Mouse (Mus musculus): ENCODE results near the gene Serpina9. TPM values are rescaled to one million over a fixed set of nuclear protein-coding genes. Genes with fewer than 3 reads are reported as not detected.

Serpina9 gene
- total RNA-seq (2014; rRNA removed) (0.38 TPM in 1 of 2 replicates, not detected in the other), polyA plus RNA-seq (2015; fragmentation: Nextera tagmentation; extraction: Ambion mirVana) (0.15 and 0.23 TPM in 2 replicates)

DNA sequence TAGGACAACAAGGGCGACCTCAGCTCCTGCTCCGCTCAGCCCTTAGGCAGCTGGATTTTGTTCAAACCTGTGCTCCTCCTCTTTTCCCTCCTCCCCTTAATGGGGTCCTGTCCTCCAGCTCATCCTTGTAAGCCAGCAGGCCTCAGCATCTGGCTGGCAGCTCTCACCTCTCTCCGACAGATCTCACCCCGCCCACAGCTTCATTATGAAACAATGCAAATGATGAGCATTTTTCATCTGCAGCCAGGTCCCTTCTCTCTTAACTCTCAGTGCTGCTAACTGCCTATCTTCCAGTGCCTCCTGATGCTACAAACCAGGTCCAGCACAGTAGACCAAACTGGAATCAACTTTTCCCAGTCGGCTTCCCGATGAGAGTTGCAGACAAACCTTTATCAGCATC, at the start of gene Serpina9:
TSS of gene Serpina9 (minus strand) at position 136 of the 400 bp plus-strand sequence.
- ATAC-seq: no peak
- Histone ChIP-seq H3K4me3 (ENCODE audit: low read depth, low read length) (no peak within 1 kb of the TSS), H3K36me3 (ENCODE audit: insufficient read depth) (no peaks in the 10 kb centered on the region), H3K27ac (ENCODE audit: low read depth, low read length) (no peak within 1 kb of the TSS), H3K4me1 (ENCODE audit: insufficient read depth) (no peaks in the 10 kb centered on the region), H3K4me2 (ENCODE audit: low read depth) (no peak within 1 kb of the TSS), H3K9ac (no peak within 1 kb of the TSS), H3K9me3 (ENCODE audit: low read length) (no peaks in the 10 kb centered on the region), H3K27me3 (ENCODE audit: insufficient read depth, low read length) (no peaks in the 10 kb centered on the region)
- whole genome bisulfite sequencing: 87% methylated on average over 6 of the region's 6 CpGs
- DNase-seq: no peak
- TF ChIP-seq CTCF (IDR thresholded peaks at IDR 0.05; ENCODE audit: low read depth): no peak

DNA sequence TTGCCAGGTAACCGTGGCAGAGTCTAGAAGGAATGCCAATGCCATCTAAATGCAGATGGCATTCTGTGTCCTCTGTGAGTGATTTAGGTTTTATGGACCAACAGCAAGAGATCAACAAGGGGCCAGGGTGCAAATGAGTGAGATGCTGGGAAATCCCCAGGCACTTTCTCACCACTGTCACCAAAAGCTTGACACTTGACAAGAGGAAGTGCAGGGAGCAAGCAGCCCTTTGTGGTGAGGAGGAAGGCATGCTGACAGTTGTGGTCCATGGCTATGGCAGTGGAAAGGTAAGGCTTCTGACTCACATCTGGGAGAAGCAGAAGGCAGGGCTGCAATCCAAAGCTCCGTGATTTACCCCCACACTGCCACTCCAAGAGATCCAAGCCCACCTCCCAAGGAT, 48.3 kb upstream of the Serpina9 start:
- DNase-seq (no peak), ATAC-seq (no peak)
- Histone ChIP-seq H3K27ac (ENCODE audit: low read depth, low read length) (no peak overlapping the region), H3K9ac (no peak overlapping the region), H3K36me3 (ENCODE audit: insufficient read depth) (no peaks in the 10 kb centered on the region), H3K4me2 (ENCODE audit: low read depth) (no peak overlapping the region), H3K4me1 (ENCODE audit: insufficient read depth) (no peaks in the 10 kb centered on the region; the same call in 1 of the 2 replicates), H3K9me3 (ENCODE audit: low read length) (no peaks in the 10 kb centered on the region), H3K27me3 (ENCODE audit: insufficient read depth, low read length) (no peaks in the 10 kb centered on the region), H3K4me3 (ENCODE audit: low read depth, low read length) (no peak overlapping the region)
- TF ChIP-seq CTCF (IDR thresholded peaks at IDR 0.05; ENCODE audit: low read depth): no peak
- WGBS: 55% methylated on average over 2 of the region's 2 CpGs

DNA sequence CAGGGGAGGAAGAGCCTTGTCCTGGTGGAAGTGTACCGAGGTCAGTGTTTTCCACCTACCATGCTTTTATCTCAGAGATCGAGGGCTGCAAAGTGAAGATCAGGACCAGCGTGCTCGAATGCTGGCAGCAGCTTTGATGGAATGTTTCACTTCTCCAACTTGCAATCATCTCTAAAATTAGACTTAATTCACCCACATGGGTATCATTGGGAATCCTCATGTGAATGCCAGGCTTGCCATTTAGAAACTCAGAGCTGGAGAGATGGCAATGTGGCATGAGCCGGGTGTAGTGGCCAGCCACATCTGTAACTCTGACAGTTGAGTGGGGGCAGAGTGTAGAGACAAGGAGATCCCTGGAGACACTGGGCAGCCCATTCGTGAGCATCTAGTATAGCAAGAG, 46.6 kb upstream of the Serpina9 start:
- Histone ChIP-seq H3K4me2 (ENCODE audit: low read depth) (no peak overlapping the region), H3K27ac (ENCODE audit: low read depth, low read length) (no peak overlapping the region), H3K36me3 (ENCODE audit: insufficient read depth) (no peaks in the 10 kb centered on the region), H3K9me3 (ENCODE audit: low read length) (no peaks in the 10 kb centered on the region), H3K4me1 (ENCODE audit: insufficient read depth) (no peaks in the 10 kb centered on the region; the same call in 1 of the 2 replicates), H3K27me3 (ENCODE audit: insufficient read depth, low read length) (no peaks in the 10 kb centered on the region), H3K4me3 (ENCODE audit: low read depth, low read length) (no peak overlapping the region), H3K9ac (no peak overlapping the region)
- no peak for TF ChIP-seq CTCF (IDR thresholded peaks at IDR 0.05; ENCODE audit: low read depth)
- WGBS: 68% methylated on average over 6 of the region's 6 CpGs
- no peak for ATAC-seq
- DNase-seq: no peak

DNA sequence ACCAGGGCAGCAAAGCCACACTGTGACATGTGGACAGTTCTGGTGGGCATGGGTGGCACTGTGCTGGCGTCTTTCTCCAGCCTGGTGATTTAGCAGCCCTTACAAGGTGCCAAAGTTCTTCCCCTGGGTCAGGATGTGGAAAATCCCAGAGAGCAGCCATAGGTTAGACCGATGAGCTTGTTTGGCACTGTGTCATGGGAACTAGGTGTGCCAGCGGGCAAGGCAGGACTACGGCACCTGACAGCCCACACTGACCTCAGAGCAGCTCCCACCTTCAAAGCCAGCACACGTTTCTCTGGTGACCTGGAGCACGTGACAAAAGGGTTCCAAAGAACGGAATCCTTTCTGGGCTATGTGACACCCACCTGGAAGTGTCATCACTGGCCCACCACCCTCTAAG, 44.0 kb upstream of the Serpina9 start:
- Histone ChIP-seq H3K9ac (no peak overlapping the region), H3K36me3 (ENCODE audit: insufficient read depth) (no peaks in the 10 kb centered on the region), H3K4me3 (ENCODE audit: low read depth, low read length) (no peak overlapping the region), H3K4me1 (ENCODE audit: insufficient read depth) (no peaks in the 10 kb centered on the region; the same call in 1 of the 2 replicates), H3K27me3 (ENCODE audit: insufficient read depth, low read length) (no peaks in the 10 kb centered on the region), H3K27ac (ENCODE audit: low read depth, low read length) (no peak overlapping the region), H3K4me2 (ENCODE audit: low read depth) (no peak overlapping the region), H3K9me3 (ENCODE audit: low read length) (no peaks in the 10 kb centered on the region)
- TF ChIP-seq CTCF (IDR thresholded peaks at IDR 0.05; ENCODE audit: low read depth): no peak
- ATAC-seq: no peak
- 80% methylated on average over 7 of the region's 7 CpGs for WGBS
- DNase-seq: no peak

GRCm38 (mm10) chr12:104057050-104057449, 43.5 kb upstream of the Serpina9 start:
- Histone ChIP-seq H3K4me1 (ENCODE audit: insufficient read depth) (no peaks in the 10 kb centered on the region; the same call in 1 of the 2 replicates), H3K9ac (no peak overlapping the region), H3K4me2 (ENCODE audit: low read depth) (no peak overlapping the region), H3K9me3 (ENCODE audit: low read length) (no peaks in the 10 kb centered on the region), H3K27ac (ENCODE audit: low read depth, low read length) (no peak overlapping the region), H3K36me3 (ENCODE audit: insufficient read depth) (no peaks in the 10 kb centered on the region), H3K4me3 (ENCODE audit: low read depth, low read length) (no peak overlapping the region), H3K27me3 (ENCODE audit: insufficient read depth, low read length) (no peaks in the 10 kb centered on the region)
- WGBS: 33% methylated on average over 4 of the region's 4 CpGs
- DNase-seq (peak; percentile 35), ATAC-seq (peak; percentile 74)
- TF ChIP-seq CTCF (IDR thresholded peaks at IDR 0.05; ENCODE audit: low read depth): no peak

GRCm38 (mm10) chr12:104055755-104056154, 42.2 kb upstream of the Serpina9 start:
- DNase-seq: no peak
- 82% methylated on average over 8 of the region's 8 CpGs for WGBS
- Histone ChIP-seq H3K4me2 (ENCODE audit: low read depth) (no peak overlapping the region), H3K27me3 (ENCODE audit: insufficient read depth, low read length) (no peaks in the 10 kb centered on the region), H3K27ac (ENCODE audit: low read depth, low read length) (no peak overlapping the region), H3K4me1 (ENCODE audit: insufficient read depth) (no peaks in the 10 kb centered on the region; the same call in 1 of the 2 replicates), H3K36me3 (ENCODE audit: insufficient read depth) (no peaks in the 10 kb centered on the region), H3K4me3 (ENCODE audit: low read depth, low read length) (no peak overlapping the region), H3K9me3 (ENCODE audit: low read length) (no peaks in the 10 kb centered on the region), H3K9ac (no peak overlapping the region)
- no peak for ATAC-seq
- no peak for TF ChIP-seq CTCF (IDR thresholded peaks at IDR 0.05; ENCODE audit: low read depth)

DNA sequence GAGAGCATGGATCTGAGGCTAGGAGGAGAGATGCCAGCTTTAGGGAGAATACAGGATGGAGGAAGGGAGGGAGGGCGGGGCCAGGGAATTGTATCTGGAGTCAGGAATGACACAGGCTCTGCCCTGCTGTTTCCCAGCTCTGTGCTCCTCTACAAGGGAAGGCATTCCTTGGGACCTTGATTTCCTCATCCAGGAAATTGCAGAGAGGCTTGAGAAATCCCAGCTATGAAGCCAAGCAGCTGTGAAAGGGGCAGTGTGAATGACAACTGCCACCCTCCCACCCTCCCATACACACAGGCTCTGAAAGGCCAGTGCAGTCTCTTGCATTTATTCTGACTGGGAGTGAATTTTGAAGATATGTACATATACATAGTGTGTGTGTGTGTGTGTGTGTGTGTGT, 40.4 kb upstream of the Serpina9 start:
- H3K27ac ChIP-seq (ENCODE audit: low read depth, low read length): no peak overlapping the region

More for the DNA sequence above, 40.4 kb upstream of the Serpina9 start:
- DNase-seq (no peak), ATAC-seq (no peak)
- WGBS: 75% methylated on average over 1 of the region's 1 CpGs
- Histone ChIP-seq H3K9me3 (ENCODE audit: low read length) (no peaks in the 10 kb centered on the region), H3K4me2 (ENCODE audit: low read depth) (no peak overlapping the region), H3K9ac (no peak overlapping the region), H3K4me3 (ENCODE audit: low read depth, low read length) (no peak overlapping the region), H3K4me1 (ENCODE audit: insufficient read depth) (no peaks in the 10 kb centered on the region; the same call in 1 of the 2 replicates), H3K27me3 (ENCODE audit: insufficient read depth, low read length) (no peaks in the 10 kb centered on the region), H3K36me3 (ENCODE audit: insufficient read depth) (no peaks in the 10 kb centered on the region)
- TF ChIP-seq CTCF (IDR thresholded peaks at IDR 0.05; ENCODE audit: low read depth): no peak
